Mouse (Mus musculus) embryonic facial prominence, embryonic 13.5 days (tissue): ENCODE data around the gene Tbc1d24. TPM values are rescaled to one million over a fixed set of nuclear protein-coding genes. Genes with fewer than 3 reads are reported as not detected.
A peak's percentile ranks its signal among the peaks of the same experiment; 100 is the strongest.

Experiments used
- ATAC-seq: fragments of 200-750 bp; cut with Nextera tagmentation; 2 replicates; pipeline ENCODE4 v1.8.0; 2017; ENCODE audit warnings: low read depth; ENCODE audit not compliant: insufficient number of reproducible peaks, insufficient read depth, low FRiP score, low TSS enrichment
- H3K27ac ChIP-seq: fragments of 300-500 bp; sonication (generic); 2 replicates; pipeline ENCODE4 v1.5.1; 2015; ENCODE audit warnings: moderate library complexity, mild to moderate bottlenecking, inconsistent platforms
- H3K27me3 ChIP-seq: fragments of 300-500 bp; sonication (generic); 2 replicates; pipeline ENCODE4 v1.6.1; 2015; ENCODE audit warnings: mild to moderate bottlenecking, inconsistent platforms
- H3K36me3 ChIP-seq: fragments of 300-500 bp; sonication (generic); 2 replicates; pipeline ENCODE4 v1.6.1; 2015; ENCODE audit warnings: mild to moderate bottlenecking, inconsistent platforms
- H3K4me1 ChIP-seq: fragments of 300-500 bp; sonication (generic); 2 replicates; pipeline ENCODE4 v1.6.1; 2015; ENCODE audit warnings: inconsistent platforms
- H3K4me2 ChIP-seq: fragments of 300-500 bp; sonication (generic); 2 replicates; pipeline ENCODE4 v1.6.1; 2015; ENCODE audit warnings: moderate library complexity, mild to moderate bottlenecking, inconsistent platforms
- H3K4me3 ChIP-seq: fragments of 300-500 bp; sonication (generic); 2 replicates; pipeline ENCODE4 v1.5.1; 2015; ENCODE audit warnings: mild to moderate bottlenecking, inconsistent platforms
- H3K9ac ChIP-seq: fragments of 300-500 bp; sonication (generic); 2 replicates; pipeline ENCODE4 v1.6.1; 2015; ENCODE audit warnings: mild to moderate bottlenecking, inconsistent platforms
- H3K9me3 ChIP-seq: fragments of 300-500 bp; sonication (generic); 2 replicates; pipeline ENCODE4 v1.6.1; 2016; ENCODE audit warnings: inconsistent platforms
- WGBS: fragments of 180-500 bp; shearing (Covaris S2); methylation state at CpG from one replicate; pipeline ENCODE4 v1.1.7; 2015; ENCODE audit warnings: mixed read lengths; 5-methylcytosine and 5-hydroxymethylcytosine counted together
- polyA plus RNA-seq: library from polyadenylated mRNA; unstranded; fragments of >200 nt; fragmentation: Nextera tagmentation; extraction: Ambion mirVana; gene quantifications from 2 replicates; pipeline ENCODE4 v1.2.1, GENCODE M21; 2015

Tbc1d24 gene
- polyA plus RNA-seq, 1 experiment from 2014 or later: 10.2 TPM

DNA sequence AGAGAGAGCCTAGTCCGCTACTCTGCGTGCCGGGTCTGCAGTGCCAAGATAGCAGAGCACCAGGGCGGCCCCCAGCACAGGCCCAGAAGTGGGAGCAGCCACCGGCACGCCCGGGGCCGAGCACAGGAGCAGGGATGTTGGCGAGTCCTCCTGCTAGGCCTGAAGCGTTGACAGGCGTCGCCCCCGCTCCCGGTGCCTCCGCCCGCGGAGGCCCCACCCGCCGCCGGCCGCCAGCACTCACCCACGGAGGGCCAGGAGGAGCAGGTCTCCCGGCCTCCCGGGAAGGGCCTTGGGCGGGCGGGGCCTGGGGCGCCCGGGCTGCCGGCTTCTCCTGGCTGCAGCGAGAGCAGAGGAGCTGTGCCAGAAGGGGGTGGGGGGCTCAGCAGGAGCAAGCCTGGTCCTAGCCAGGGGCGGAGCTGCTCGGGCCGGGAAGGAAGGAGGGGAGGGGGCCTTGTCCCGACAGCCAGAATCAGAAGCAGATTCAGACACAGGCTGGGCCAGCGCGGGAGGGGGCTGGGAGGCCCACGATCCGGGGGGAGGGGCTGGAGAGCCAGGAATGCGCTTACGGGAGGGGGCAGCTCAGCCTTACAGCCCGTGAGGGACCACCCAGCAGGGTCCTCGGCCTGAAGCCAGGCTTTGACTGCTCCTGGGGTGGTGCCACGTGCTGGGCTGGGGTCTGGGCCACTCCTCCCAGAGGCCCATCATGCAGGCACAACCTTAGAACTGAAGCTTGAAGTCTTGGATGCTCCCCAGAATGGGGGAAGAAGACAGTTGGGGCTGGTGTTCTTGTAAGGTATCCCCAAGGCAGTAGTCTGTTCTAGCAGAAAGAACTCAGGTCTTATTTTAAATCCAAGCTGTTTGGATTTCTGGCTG is 3.9 kb upstream of the Tbc1d24 start, which contains the start of gene Ntn3:
TSS of gene Ntn3 (minus strand) at position 489 of the 873 bp plus-strand sequence.
- H3K9me3 ChIP-seq: no peaks in the 10 kb centered on the region
- peak within 1 kb of the TSS; percentile 89 for H3K9ac ChIP-seq
- H3K4me3 ChIP-seq: peak within 1 kb of the TSS; percentile 71
- under 1% methylated on average over 38 of the region's 43 CpGs for WGBS
- peak within 1 kb of the TSS; percentile 96 for H3K4me2 ChIP-seq
- ATAC-seq: peak; percentile 78
- peaks cover 5% of the 10 kb centered on the region; the same call in 1 of the 2 replicates for H3K27me3 ChIP-seq
- peak within 1 kb of the TSS; percentile 97 for H3K27ac ChIP-seq
- peaks cover 77% of the 10 kb centered on the region for H3K4me1 ChIP-seq
- H3K36me3 ChIP-seq: no peaks in the 10 kb centered on the region

DNA sequence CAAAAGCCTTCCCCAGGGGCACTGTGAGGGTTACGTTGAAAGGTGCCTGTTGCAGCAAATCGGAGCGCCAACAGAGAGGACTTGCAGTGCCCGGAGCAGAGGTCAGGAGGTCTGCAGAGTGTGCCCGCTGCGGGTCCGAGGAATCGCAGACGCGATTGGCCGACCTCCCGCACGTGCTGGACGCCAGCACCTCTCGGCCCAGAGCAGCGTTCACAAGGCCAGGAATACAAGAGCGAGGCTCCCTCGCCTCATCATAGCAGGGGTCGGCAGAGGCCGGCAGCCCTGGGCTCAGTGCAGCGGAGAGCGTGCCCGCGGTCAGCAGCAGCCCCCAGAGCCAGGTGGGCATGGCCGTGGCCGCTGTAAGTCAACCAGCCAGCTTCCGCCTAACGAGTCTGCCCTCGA is 3.3 kb upstream of the Tbc1d24 start:
- Histone ChIP-seq H3K9ac (peak overlapping the region; percentile 89), H3K27me3 (peaks cover 5% of the 10 kb centered on the region; the same call in 1 of the 2 replicates), H3K4me1 (peaks cover 84% of the 10 kb centered on the region), H3K4me3 (peak overlapping the region; percentile 71), H3K4me2 (peak overlapping the region; percentile 96), H3K36me3 (no peaks in the 10 kb centered on the region), H3K27ac (peak overlapping the region; percentile 97), H3K9me3 (no peaks in the 10 kb centered on the region)
- no peak for ATAC-seq
- WGBS: 1% methylated on average over 29 of the region's 29 CpGs

DNA sequence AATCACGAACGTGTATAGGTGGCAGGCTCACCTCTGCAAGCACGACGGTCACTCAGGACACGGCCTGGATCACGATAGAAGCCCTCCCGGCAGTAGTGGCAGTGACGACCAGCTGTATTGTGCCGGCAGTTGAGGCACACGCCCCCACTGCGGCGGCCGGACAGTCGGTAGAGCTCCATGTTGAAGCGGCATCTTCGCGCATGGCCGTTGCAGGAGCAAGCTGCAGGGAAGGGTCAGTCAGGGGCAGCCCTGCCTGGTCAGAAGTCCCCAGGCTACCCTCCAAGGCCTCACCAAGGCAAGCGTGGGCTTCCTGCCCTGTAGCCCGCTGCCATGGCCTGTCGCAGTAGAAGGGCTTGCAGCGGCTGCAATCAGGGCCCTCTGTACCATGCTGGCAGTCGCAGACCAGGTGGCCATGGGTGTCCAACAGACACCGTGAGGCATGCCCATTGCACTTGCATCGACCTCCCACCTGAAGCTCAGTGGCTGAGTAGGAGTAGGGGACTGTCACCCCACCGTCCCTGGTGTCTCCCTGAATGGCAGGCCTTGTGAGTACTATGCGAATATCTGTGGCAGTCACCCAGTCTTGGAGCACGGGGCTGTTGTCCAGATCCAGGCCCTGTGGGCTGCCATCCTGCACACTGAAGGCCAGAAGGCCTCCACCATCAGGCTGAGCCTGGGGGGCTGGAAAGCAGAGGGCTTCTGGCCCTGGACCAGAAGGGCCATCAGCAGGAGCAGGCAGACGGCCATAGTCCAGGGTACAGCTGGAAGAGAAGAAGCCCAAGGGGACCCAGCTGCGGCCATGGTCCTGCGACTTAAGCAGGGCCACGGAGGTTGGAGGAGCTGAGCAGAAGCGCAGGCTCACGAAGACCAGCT is 2.6 kb upstream of the Tbc1d24 start:
- no peaks in the 10 kb centered on the region for H3K36me3 ChIP-seq
- peak overlapping the region; percentile 96 for H3K4me2 ChIP-seq
- H3K9me3 ChIP-seq: no peaks in the 10 kb centered on the region
- H3K4me3 ChIP-seq: peak overlapping the region; percentile 71
- H3K27me3 ChIP-seq: peaks cover 5% of the 10 kb centered on the region; the same call in 1 of the 2 replicates
- H3K4me1 ChIP-seq: peaks cover 90% of the 10 kb centered on the region
- ATAC-seq: no peak
- WGBS: 54% methylated on average over 34 of the region's 34 CpGs
- H3K27ac ChIP-seq: peak overlapping the region; percentile 97
- peak overlapping the region; percentile 89 for H3K9ac ChIP-seq

DNA sequence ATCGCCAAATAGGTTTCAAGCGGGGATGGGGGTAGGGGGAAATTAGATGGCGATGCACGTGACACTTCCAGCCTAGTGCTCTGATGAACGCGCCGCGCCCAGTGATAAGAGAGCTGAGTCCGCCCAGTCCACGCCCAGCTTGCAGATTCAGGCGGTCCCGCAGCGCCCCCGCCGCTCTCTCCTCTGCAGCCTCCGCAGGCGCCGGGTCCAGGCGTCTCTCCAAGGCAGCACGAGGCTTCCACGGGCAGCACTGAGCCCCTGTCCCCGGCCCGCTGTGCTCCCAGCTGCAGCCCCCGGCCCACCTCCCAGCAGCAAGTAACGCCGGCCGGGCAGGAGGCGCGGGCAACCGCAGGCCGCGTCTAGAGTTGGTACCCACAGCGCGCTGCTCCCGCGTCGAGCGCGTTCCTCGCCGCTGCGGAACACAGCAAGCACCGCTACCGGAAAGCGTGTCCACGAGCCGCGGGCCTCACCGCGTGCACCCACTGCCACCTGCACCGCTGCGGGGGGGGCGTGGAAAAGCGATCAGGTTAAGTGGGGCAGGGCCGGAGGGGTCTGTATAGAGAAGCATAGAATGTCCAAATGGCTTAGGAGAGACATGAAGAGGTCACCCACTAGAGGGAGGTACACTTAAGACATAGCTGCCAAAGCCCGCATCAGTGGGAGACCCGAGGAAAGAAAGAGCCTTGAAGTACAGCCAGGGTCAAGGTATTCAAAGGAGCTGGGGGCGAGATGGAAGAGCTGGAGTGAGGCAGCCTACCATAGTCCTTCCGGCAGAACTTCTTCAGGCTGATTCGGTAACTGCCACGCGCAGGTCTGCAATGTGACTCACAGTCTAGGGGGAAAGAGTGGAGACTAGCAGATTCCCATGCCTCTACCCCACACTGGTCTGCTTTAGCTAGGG is 1.3 kb upstream of the Tbc1d24 start:
- no peak for ATAC-seq
- Histone ChIP-seq H3K36me3 (no peaks in the 10 kb centered on the region), H3K9me3 (no peaks in the 10 kb centered on the region), H3K4me3 (peak overlapping the region; percentile 71), H3K27me3 (peaks cover 5% of the 10 kb centered on the region; the same call in 1 of the 2 replicates), H3K27ac (peak overlapping the region; percentile 60), H3K4me2 (peak overlapping the region; percentile 96), H3K4me1 (peaks cover 84% of the 10 kb centered on the region), H3K9ac (peak overlapping the region; percentile 89)
- 5% methylated on average over 61 of the region's 62 CpGs for WGBS

DNA sequence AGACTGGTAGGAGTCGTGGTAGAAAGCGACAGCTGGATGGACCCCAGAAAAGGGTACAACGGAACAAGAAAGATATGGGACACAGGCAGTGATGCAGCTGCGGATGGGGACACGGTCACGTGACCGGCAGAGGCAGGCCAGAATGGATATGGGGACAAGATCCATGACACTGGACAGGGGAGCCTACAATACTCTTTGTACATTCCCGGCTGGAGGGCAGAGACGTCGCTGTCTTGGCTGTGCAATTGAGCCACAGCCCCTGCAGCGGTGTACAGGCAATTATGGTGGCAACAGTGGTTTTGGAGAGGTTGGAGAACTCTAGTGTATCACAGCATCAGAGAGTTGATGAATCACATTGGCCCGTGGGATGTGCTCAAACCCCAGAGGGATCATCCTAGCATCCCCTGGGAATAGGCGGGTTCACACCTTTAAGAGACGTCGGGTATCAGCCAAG is 573 bp upstream of the Tbc1d24 start:
- no peaks in the 10 kb centered on the region for H3K9me3 ChIP-seq
- 8% methylated on average over 15 of the region's 15 CpGs for WGBS
- no peaks in the 10 kb centered on the region for H3K36me3 ChIP-seq
- H3K27me3 ChIP-seq: peaks cover 5% of the 10 kb centered on the region; the same call in 1 of the 2 replicates
- ATAC-seq: no peak
- H3K9ac ChIP-seq: peak overlapping the region; percentile 89
- peaks cover 76% of the 10 kb centered on the region for H3K4me1 ChIP-seq
- H3K27ac ChIP-seq: peak overlapping the region; percentile 60
- H3K4me3 ChIP-seq: peak overlapping the region; percentile 71
- H3K4me2 ChIP-seq: peak overlapping the region; percentile 96

DNA sequence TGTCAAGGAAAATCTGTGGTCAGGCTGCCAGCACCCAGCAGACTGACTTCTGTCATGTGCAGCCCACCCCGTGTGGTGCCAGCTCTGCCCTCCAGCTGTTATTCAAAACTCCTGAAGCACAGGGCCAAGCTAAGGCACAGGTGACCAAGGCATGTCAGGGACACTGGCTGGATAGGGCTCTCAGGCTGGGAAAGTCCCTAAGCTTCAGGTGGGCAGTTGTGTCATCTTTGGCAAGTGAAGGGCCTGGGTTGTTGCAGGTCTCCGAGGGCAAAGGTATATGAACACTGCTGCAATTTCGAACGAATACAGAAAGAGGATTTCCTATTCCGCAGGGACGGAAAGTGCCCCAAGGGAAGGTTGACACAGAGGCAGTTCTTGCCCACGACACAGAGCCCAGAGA is 516 bp downstream of the Tbc1d24 start:
- WGBS: 7% methylated on average over 7 of the region's 7 CpGs
- H3K4me1 ChIP-seq: peaks cover 68% of the 10 kb centered on the region
- H3K9me3 ChIP-seq: no peaks in the 10 kb centered on the region
- H3K27me3 ChIP-seq: peaks cover 5% of the 10 kb centered on the region; the same call in 1 of the 2 replicates
- peak overlapping the region; percentile 28 for H3K27ac ChIP-seq
- H3K4me2 ChIP-seq: peak overlapping the region; percentile 96
- peak overlapping the region; percentile 71 for H3K4me3 ChIP-seq
- ATAC-seq: no peak
- H3K36me3 ChIP-seq: no peaks in the 10 kb centered on the region
- H3K9ac ChIP-seq: peak overlapping the region; percentile 89

DNA sequence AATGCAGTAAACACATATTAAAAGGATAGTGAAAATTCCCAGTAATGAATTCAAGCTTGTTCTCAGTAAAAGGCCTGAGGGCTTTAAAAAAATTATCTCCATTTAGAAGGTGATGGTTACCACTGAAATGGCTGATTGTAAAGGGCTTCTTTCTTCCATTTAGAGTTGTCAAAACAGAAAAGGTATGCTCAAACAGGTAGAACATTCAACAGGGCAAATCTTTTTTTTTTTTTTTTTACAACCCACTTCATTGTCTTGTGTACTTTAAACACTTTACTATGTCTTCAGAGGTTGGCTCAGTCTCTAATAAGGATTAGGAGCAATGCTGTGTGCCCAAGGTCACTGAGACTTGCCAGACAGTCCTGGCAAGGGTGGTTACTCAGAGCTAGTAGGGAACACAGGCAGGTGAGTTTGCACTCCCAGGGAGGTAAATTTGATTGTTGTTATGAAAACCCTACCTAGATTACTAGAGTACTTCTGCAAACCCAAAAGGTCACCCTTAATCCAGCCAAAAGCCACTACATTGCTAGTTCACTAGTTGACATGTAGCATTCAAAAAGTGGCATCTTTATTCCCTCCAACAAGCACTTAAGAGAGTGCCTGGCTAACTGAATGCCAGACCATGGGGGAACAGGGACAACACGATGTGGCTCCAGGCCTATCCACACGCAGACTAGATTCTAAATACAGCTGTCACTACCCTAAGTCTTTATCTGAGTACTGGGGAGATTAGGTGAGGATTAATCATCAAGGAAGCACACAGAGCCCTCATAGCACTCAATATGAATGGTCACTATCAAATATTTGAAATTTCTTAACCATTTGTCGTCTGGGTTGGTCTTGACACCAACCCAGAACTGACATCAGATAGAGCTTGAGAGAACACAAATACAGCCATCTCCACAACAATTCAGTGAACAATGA is 1.5 kb downstream of the Tbc1d24 start:
- Histone ChIP-seq H3K9me3 (no peaks in the 10 kb centered on the region), H3K36me3 (no peaks in the 10 kb centered on the region), H3K27me3 (peaks cover 5% of the 10 kb centered on the region; the same call in 1 of the 2 replicates), H3K4me2 (peak overlapping the region; percentile 96), H3K4me3 (peak overlapping the region; percentile 71), H3K4me1 (peaks cover 59% of the 10 kb centered on the region), H3K9ac (peak overlapping the region; percentile 89), H3K27ac (no peak overlapping the region)
- ATAC-seq: no peak
- WGBS: 73% methylated on average over 3 of the region's 3 CpGs

DNA sequence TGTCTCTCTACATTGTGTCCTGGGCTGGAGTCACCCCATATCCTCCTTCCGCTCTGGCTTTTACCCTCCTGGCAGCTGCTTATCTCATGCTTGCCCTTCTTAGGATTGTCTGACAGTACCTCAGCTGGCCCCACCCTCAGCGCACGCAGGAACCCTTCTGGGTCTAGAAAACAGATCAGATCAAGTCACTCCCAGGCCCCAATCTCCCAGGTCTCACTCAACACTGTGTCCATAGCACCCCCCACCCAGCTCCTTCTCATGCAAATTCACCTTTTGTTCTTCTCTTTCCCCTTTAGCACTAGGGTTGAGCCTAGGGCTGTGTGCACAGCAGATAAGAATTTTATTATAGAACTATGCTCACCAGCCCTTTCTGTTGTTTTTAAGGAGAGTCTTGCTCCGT is 2.3 kb downstream of the Tbc1d24 start:
- no peaks in the 10 kb centered on the region for H3K36me3 ChIP-seq
- H3K27me3 ChIP-seq: peaks cover 5% of the 10 kb centered on the region; the same call in 1 of the 2 replicates
- H3K4me1 ChIP-seq: peaks cover 51% of the 10 kb centered on the region
- 39% methylated on average over 4 of the region's 4 CpGs for WGBS
- H3K9me3 ChIP-seq: no peaks in the 10 kb centered on the region
- H3K4me2 ChIP-seq: peak overlapping the region; percentile 96; the same call in 1 of the 2 replicates
- no peak for ATAC-seq
- H3K9ac ChIP-seq: no peak overlapping the region
- no peak overlapping the region for H3K4me3 ChIP-seq
- H3K27ac ChIP-seq: no peak overlapping the region

DNA sequence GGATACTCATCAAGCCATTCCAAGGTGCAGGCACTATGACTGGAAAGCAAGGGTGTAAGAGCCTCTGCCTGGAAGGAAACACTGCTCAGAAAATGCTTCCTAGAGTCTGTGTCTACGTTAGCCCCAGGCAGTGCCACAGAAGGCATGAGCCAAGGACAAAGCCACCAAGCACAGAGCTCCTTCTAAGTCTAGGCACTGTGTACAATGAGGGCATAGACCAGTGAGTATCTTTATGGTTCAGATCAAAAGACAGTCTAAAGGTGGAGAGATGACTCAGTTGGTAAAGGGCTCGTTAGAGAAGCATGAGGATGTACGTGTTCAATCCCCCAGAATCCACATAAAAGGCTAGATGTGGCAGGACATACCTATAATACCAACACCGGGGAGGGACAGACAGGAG is 4.3 kb downstream of the Tbc1d24 start:
- H3K27me3 ChIP-seq: peaks cover 3% of the 10 kb centered on the region; the same call in 1 of the 2 replicates
- H3K27ac ChIP-seq: no peak overlapping the region
- no peak overlapping the region for H3K9ac ChIP-seq
- H3K4me3 ChIP-seq: no peak overlapping the region
- ATAC-seq: no peak
- 83% methylated on average over 4 of the region's 4 CpGs for WGBS
- no peaks in the 10 kb centered on the region for H3K36me3 ChIP-seq
- H3K4me1 ChIP-seq: peaks cover 32% of the 10 kb centered on the region
- H3K4me2 ChIP-seq: no peak overlapping the region
- no peaks in the 10 kb centered on the region for H3K9me3 ChIP-seq

DNA sequence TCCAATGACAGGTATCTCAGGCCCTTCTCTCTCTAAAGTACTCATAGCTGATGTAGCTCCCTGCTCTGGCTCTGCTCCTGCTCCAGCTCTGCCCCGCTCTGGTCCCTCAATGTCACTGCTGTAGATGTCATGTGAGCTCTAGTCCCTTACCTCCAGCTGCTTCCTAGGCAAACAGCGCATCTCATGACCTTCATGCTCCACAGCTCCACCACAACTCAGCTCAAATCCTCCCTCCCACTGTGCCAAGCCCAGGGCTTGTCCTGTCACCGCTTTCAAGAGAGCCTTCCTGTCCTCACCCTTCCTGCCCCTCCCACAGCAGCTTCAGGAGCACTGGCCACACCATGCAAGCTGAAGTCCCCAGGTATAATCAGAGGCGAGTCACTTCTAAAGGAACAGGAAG is 5.6 kb downstream of the Tbc1d24 start:
- Histone ChIP-seq H3K27me3 (no peaks in the 10 kb centered on the region), H3K4me2 (no peak overlapping the region), H3K36me3 (no peaks in the 10 kb centered on the region), H3K9ac (0 out of 2 replicates have a peak overlapping the region, but pooled peaks have one; percentile 11), H3K9me3 (no peaks in the 10 kb centered on the region), H3K4me1 (peaks cover 23% of the 10 kb centered on the region), H3K4me3 (no peak overlapping the region), H3K27ac (no peak overlapping the region)
- WGBS: 73% methylated on average over 4 of the region's 4 CpGs
- no peak for ATAC-seq
